8 mouse cellular contexts compared by ENCODE assay signal in genomic region chr8:123806374-123806935, GRCm38 (mm10). TPM values are rescaled to one million over a fixed set of nuclear protein-coding genes. Genes with fewer than 3 reads are reported as not detected.
DNase-seq lines count a peak whose midpoint lies in the region; ATAC-seq and TF ChIP-seq lines count a peak whose summit lies in the region.

No protein-coding gene starts in this region.

- TF ChIP-seq POLR2A in olfactory bulb, adult 2 months (IDR thresholded peaks at IDR 0.05; ENCODE audit: insufficient read depth, low read depth, low read length) = no peak

- peaks cover 32% of the 10 kb centered on the region for H3K4me1 ChIP-seq in megakaryocyte, embryonic 14.5 days
- H3K4me1 ChIP-seq in kidney, postnatal 0 days (replicated peaks; ENCODE audit: insufficient read depth, low read length) = peaks cover 14% of the 10 kb centered on the region
- peaks cover 31% of the 10 kb centered on the region for H3K4me1 ChIP-seq in olfactory bulb, adult 2 months (ENCODE audit: control insufficient read depth, insufficient read depth, low read length)

- intact Hi-C loops in left cerebral cortex, postnatal 14 days (cut with DNase I) = no loop called here

- H3K27ac ChIP-seq in kidney, postnatal 0 days = peak overlapping the region; percentile 72
- H3K27ac ChIP-seq in olfactory bulb, adult 2 months (ENCODE audit: insufficient read depth, low read depth, low read length) = peak overlapping the region; percentile 40; the same call in 1 of the 2 replicates

- H3K27me3 ChIP-seq in megakaryocyte, embryonic 14.5 days (replicated peaks) = peaks cover 7% of the 10 kb centered on the region
- no peaks in the 10 kb centered on the region for H3K27me3 ChIP-seq in kidney, postnatal 0 days (ENCODE audit: insufficient read depth, low read length)

- H3K4me3 ChIP-seq in megakaryocyte, embryonic 14.5 days (replicated peaks) = peak overlapping the region; percentile 95
- H3K4me3 ChIP-seq in kidney, postnatal 0 days (replicated peaks; ENCODE audit: low read depth, low read length) = peak overlapping the region; percentile 85
- peak overlapping the region; percentile 63 for H3K4me3 ChIP-seq in olfactory bulb, adult 2 months (ENCODE audit: insufficient read depth, low read depth, low read length)

- no peak for DNase-seq in cerebellum, postnatal 4 days (ENCODE audit: low spot score in 2 of 2)
- DNase-seq in kidney, postnatal 0 days (ENCODE audit: low spot score) = no peak
- no peak for DNase-seq in left cerebral cortex, postnatal 14 days (ENCODE audit: low spot score in 2 of 2)
- DNase-seq in layer of hippocampus, adult 9-10 months (ENCODE audit: low spot score) = no peak

- H3K4me2 ChIP-seq in kidney, postnatal 0 days (ENCODE audit: low read length) = peak overlapping the region; percentile 76

- H3K9me3 ChIP-seq in megakaryocyte, embryonic 14.5 days = peaks cover 4% of the 10 kb centered on the region
- no peaks in the 10 kb centered on the region for H3K9me3 ChIP-seq in kidney, postnatal 0 days (replicated peaks; ENCODE audit: low read length)

- TF ChIP-seq CTCF in kidney, postnatal 0 days (IDR thresholded peaks at IDR 0.05; ENCODE audit: low read depth) = no peak
- no peak for TF ChIP-seq CTCF in olfactory bulb, adult 2 months (IDR thresholded peaks at IDR 0.05; ENCODE audit: insufficient read depth, low read depth, low read length)

- H3K36me3 ChIP-seq in megakaryocyte, embryonic 14.5 days (replicated peaks; ENCODE audit: low read length) = peaks cover 4% of the 10 kb centered on the region
- no peaks in the 10 kb centered on the region for H3K36me3 ChIP-seq in kidney, postnatal 0 days (ENCODE audit: insufficient read depth, low read length)

- 5% methylated on average over 12 of the region's 12 CpGs for WGBS in kidney, postnatal 0 days
- WGBS in olfactory bulb, adult 2 months = 3% methylated on average over 12 of the region's 12 CpGs

- ATAC-seq in cerebellum, adult (ENCODE audit: insufficient number of reproducible peaks, low FRiP score, low TSS enrichment) = peak; percentile 7; the same call in 1 of the 2 replicates
- ATAC-seq in megakaryocyte, adult 5-6 weeks (ENCODE audit: poor library complexity, severe bottlenecking) = no peak
- ATAC-seq in kidney, postnatal 0 days (replicated peaks; ENCODE audit: low FRiP score, low read depth) = no peak

- peak overlapping the region; percentile 78 for H3K9ac ChIP-seq in kidney, postnatal 0 days (ENCODE audit: low read depth, low read length)

RNA-seq across cellular contexts. Expression of gene Rab4a, which starts 0.7 kb away (rescaled TPM):
- 6.3 TPM in 1 of 2 replicates, not detected in the other for polyA plus RNA-seq in megakaryocyte, embryonic 14.5 days (2012; ENCODE audit: insufficient read depth, low replicate concordance)
- total RNA-seq in megakaryocyte, adult 5-6 weeks (2015) = 1.2 and 2.1 TPM in 2 replicates
- 0.26 and 1.1 TPM in 2 replicates for total RNA-seq in megakaryocyte, adult 5-6 weeks (2017)
- 58.2 and 62.3 TPM in 2 replicates for polyA plus RNA-seq in kidney, postnatal 0 days (2015; fragmentation: Nextera tagmentation; extraction: Ambion mirVana)
- not detected in 2 replicates for polyA plus RNA-seq in olfactory bulb, adult 2 months (2012; ENCODE audit: insufficient read depth, insufficient read length, low replicate concordance, missing spikeins)
- 10 to 100 TPM; 46.5 to 51.8 TPM for total RNA-seq in left cerebral cortex, postnatal 14 days (2021)

RNA-seq across cellular contexts. Expression of gene Ccsap, which starts 53.6 kb away (rescaled TPM):
- 1.5 TPM in 1 of 2 replicates, not detected in the other for polyA plus RNA-seq in megakaryocyte, embryonic 14.5 days (2012; ENCODE audit: insufficient read depth, low replicate concordance)
- total RNA-seq in megakaryocyte, adult 5-6 weeks (2015) = 8.0 and 9.2 TPM in 2 replicates
- 11.1 and 11.7 TPM in 2 replicates for total RNA-seq in megakaryocyte, adult 5-6 weeks (2017)
- polyA plus RNA-seq in kidney, postnatal 0 days (2015; fragmentation: Nextera tagmentation; extraction: Ambion mirVana) = 1.8 and 1.9 TPM in 2 replicates
- not detected in 2 replicates for polyA plus RNA-seq in olfactory bulb, adult 2 months (2012; ENCODE audit: insufficient read depth, insufficient read length, low replicate concordance, missing spikeins)
- 10 to 100 TPM; 69.8 to 73.6 TPM for total RNA-seq in left cerebral cortex, postnatal 14 days (2021)
